Mouse (Mus musculus) B cell, adult 2 months (primary cell): ENCODE results near the gene Slc6a12.

Source experiments
- DNase-seq, 2 experiments: peaks; one replicate each; pipeline ENCODE4 v3.0.0; 2022

The Slc6a12 gene

GRCm38 (mm10) chr6:121344329-121344728, 1.5 kb downstream of the Slc6a12 start:
- DNase-seq, result no peak

DNA sequence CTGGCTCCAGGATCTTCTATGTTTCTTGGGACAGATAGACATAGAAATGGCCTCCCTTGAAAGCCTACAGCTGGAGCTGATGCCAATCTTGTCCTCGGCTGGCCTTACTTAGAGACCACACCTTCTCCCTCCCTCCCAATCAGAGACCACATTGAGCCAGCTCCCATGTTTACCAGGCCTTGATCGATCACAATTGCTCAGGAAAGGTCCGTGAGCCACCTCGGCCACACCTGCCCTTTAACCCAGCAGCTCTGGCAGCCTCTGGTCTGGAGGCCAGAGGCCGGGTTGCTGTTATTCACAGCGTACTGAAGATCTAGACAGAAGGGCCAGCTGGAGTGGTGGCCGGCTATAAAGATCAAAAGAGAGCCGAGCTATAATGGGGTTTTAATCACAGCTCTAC, 3.6 kb downstream of the Slc6a12 start:
- DNase-seq, result no peak

DNA sequence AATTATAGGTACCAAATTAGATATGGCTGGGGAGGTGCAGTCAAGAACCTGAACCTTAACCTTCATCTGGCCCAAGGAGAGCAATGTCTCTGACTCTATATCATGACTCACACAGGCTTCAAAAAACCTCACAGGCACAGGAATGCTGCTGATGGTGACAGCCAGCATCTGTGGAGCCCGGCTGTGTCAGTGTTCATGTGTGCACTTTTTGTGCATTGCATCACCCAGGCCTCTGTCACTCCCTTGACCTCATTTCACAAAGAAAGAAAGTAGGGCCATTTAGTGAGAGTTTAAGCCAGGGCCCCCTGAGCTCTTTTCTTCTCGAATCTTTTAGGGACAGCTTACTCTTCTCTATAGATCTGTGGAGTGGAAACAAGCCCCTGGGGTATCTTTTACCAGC, 9.4 kb downstream of the Slc6a12 start:
- DNase-seq, result no peak

GRCm38 (mm10) chr6:121356041-121356440, 13.2 kb downstream of the Slc6a12 start:
- no peak for DNase-seq

- no peak for DNase-seq
Measured at GRCm38 (mm10) chr6:121357232-121357631, 14.4 kb downstream of the Slc6a12 start.

DNA sequence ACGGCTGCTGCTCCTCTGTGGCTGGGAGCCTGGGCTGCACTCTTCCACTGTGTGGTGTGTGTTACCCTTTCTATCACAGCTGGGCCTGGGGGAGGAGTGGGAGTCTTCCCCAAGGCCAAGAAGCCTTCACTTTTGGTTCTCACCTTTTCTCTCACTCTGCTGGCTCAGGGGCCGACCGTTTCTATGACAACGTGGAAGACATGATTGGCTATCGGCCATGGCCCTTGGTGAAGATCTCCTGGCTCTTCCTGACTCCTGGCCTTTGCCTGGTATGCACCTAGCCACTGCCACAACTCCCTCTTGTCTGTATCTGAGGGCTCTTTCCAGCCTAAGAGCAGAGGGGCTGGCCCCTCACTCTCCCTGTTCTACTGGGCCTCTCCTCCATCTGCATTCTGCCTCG, 20.2 kb downstream of the Slc6a12 start:
- DNase-seq, result no peak

- DNase-seq, result no peak
Measured at GRCm38 (mm10) chr6:121363956-121364355, 21.1 kb downstream of the Slc6a12 start.

GRCm38 (mm10) chr6:121366537-121366936, 23.7 kb downstream of the Slc6a12 start:
- DNase-seq, result peak; percentile 70

GRCm38 (mm10) chr6:121367099-121367498, 24.2 kb downstream of the Slc6a12 start:
- no peak for DNase-seq

DNA sequence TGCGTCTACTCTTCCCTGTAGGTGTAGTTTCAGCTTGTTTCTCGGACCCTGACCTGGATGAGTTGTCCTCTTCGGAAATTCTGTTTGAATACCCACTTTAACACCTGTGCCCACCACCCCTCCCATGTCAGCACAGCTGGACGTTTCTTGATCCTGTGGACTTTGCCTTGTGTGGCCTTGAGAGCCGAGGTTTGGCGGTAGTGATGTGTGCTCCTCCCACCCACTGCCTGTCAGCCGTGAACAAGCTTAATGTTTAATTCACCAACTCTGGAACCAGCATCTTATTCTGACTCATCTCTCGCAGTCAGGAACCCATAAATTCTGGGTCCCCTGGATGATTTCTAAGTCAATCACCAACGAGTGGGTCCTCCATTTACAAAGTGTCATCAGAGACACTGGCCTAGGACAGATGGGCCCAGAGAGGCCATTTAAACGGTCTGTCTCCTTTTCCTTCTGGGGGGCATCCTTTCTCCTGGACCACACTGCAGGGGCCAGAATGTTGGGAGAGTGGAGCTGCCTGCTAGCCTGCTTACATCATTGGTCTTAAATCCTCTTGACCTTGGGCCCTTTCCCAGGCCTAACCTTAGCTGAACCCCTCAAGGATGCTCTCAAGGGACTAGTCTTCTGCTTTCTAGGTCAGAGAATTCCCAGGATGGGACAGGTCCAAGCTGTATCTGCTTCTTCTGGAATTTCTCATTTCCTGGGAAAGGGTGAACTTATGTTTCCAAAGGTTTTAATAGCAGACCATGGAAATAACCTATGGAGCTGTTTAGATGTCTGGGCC, 28.5 kb downstream of the Slc6a12 start:
- no peak for DNase-seq

GRCm38 (mm10) chr6:121376159-121376558, 33.3 kb downstream of the Slc6a12 start:
- no peak for DNase-seq

DNA sequence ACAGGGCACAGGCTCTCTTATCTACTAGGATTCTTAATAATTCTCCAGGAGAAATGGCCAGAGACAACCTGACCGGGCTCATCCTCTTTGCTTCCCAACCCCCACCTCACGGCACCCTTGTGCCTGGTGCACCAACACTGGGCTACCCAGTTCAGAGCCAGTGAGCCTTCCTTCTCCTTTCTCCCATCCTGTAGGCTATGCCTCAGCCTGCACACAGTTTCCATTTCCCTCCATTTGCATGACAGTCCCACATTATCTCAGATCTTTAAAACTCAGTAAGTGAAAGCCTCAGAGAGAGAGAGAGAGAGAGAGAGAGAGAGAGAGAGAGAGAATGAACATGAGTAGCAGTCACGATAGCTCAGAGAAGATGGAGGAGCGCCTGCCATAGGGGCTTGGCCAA, 35.4 kb downstream of the Slc6a12 start:
- DNase-seq, result no peak

- DNase-seq, result no peak
Measured at GRCm38 (mm10) chr6:121380576-121380975, 37.7 kb downstream of the Slc6a12 start.

GRCm38 (mm10) chr6:121382071-121382470, 39.2 kb downstream of the Slc6a12 start:
- DNase-seq, result no peak

DNA sequence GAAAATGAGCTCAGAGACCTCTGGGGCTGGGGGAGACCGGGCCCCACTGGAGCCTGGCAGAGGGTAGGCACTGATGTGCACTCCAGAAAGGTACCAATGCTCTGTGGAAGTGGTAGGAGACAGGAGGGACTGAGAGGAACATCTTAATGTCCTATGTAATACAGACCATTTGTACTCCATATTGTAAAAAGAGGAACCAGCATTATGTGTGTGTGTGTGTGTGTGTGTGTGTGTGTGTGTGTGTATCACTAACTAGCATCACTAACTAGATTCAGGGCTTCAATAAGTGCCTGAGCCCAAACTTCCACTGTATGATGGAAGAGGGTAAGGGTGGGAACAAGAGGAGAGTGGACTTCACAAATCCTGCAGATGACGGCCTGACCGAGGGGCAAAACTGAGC, 42.5 kb downstream of the Slc6a12 start:
- peak in 1 of 2 experiments; percentile 12 for DNase-seq

GRCm38 (mm10) chr6:121392610-121393252, 49.9 kb downstream of the Slc6a12 start:
- no peak for DNase-seq

DNA sequence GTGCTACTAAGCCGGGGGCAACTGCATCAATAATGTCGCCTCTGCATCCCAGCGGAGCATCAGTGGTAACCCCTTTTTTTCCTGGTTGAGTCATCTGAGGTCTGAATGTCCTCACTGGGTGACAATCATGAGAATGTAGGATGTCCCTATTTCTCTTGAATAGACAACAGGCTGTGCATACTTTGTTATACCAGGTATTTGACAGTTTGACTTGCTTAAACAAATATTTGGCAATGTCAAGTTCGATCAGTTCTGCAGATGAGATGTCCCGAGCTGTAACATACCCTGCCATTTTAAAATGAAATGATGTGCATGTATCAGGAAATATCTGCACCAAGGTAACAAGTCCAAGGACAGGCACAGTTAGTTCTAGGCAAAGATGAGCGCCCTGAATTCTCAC, 58.3 kb downstream of the Slc6a12 start:
- no peak for DNase-seq

DNA sequence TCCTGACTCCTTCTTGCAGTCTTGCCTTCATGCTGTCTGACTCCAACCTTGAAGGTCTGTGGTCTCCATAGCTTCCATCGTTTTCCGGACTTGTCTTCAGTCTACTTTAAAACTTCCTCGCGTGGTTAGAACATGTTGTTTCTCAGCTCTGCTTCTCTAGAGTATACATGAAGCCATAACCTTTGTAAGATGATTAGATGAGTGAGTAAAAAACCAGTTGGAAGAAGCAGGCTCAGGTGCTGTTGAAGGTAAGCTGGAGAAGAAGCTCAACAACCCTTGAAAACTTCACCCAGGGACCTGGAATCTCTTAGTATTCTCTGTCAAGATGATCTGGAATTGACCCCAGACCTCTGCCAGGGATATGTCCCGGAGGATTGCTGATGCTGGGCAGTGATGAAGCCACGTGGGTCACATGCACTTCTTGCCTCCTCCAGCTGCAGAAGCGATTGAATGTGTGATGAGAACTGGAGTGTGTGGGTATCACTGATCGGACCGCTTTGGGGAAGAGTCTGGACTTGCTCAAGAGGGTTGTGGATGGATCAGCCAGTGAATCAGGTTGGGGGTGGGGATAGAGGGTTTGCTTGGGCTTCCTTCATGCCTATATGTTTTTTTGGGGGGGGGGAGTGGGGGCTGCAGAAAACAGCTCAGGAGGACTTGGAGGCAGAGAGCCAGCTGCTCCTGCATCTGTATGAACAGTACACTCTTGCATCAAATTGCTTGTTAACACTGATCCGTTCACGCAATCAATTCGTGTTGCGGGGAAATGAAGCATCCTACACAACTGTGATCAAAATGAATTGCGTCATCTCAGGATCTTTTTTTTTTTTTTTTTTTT, 59.2 kb downstream of the Slc6a12 start:
- no peak for DNase-seq

DNA sequence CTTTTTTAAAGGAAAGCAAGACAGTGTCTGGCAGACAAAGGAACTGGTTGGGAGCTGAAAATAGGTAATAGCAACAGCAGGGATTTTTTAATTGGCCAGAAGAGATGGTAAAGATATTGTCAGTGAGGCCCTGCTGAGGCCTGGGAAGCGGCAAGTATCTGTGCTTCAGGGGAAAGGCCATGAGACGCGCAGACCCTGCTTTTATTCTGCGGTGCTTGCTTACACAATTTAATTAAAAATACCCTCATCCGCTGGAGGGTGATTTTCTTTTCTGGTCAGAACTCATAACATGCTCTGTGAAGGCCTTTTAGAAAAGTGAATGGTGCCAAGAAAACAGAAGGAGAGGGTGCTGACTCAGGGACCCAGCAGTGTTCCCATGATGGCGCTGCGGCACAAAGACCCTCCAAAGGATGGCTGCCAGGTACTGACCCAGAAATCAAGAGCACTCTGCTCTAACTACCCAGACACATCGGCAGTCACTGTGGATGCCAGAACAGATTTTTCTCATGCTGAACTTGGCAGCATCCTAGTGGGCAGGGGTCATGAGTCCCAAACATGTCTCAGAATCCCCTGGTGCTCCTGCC, 59.9 kb downstream of the Slc6a12 start:
- DNase-seq, result no peak

DNA sequence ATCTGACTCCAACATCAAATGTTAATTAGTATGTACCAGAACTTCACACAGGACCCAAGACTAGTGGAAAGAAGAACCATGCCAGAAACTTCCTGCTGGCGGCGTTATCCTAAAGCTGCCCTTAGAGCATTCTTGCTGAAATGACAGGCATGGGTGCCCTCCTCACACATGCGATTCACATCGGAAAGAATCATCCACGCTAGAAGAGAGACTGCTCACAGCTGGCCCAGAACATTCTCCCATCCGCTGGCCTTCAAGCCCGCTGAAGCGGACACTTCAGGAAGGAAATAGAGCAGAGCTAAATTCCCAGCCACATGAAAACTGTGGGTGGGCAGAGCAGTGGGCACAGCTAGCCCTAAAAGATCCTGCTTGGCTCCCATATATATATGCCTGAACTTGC, 62.4 kb downstream of the Slc6a12 start:
- DNase-seq, result no peak

- no peak for DNase-seq
Measured at GRCm38 (mm10) chr6:121407571-121408011, 64.7 kb downstream of the Slc6a12 start.

GRCm38 (mm10) chr6:121412558-121413297, 69.9 kb downstream of the Slc6a12 start:
- no peak for DNase-seq
